In genomic region chr2:92754505-92755280, GRCm38 (mm10) we compare ENCODE assay signal across 28 mouse cellular contexts.
DNase-seq lines count a peak whose midpoint lies in the region; ATAC-seq lines count a peak whose summit lies in the region.
"Had no signal": no experiment of that assay in that cellular context is flagged by ENCODE, and none has a peak within 500 bp of the region (broad histone marks: within the 10 kb centered on the region; RNA-seq: fewer than 3 reads in every experiment).

No protein-coding gene starts in this region.

- no peaks in the 10 kb centered on the region; the same call in 1 of the 2 replicates for H3K4me1 ChIP-seq in forebrain, embryonic 11.5 days (replicated peaks; ENCODE audit: control insufficient read depth, insufficient read depth, low read length)
- H3K4me1 ChIP-seq in forebrain, embryonic 13.5 days = no peaks in the 10 kb centered on the region
- peaks cover 7% of the 10 kb centered on the region; the same call in 1 of the 2 replicates for H3K4me1 ChIP-seq in kidney, embryonic 16.5 days (ENCODE audit: insufficient read depth, low read length)
- H3K4me1 ChIP-seq: embryonic facial prominence, embryonic 15.5 days; intestine, embryonic 15.5 days; limb, embryonic 13.5 days had no signal

- H3K4me2 ChIP-seq in forebrain, embryonic 11.5 days (ENCODE audit: low read depth, low read length, severe bottlenecking) = no peak overlapping the region
- no peak overlapping the region for H3K4me2 ChIP-seq in forebrain, embryonic 13.5 days
- no peak overlapping the region for H3K4me2 ChIP-seq in kidney, embryonic 16.5 days (replicated peaks; ENCODE audit: low read depth, low read length)
- H3K4me2 ChIP-seq: embryonic facial prominence, embryonic 15.5 days; heart, embryonic 15.5 days; hindbrain, embryonic 13.5 days; intestine, embryonic 15.5 days; limb, embryonic 13.5 days; liver, embryonic 11.5 days; lung, embryonic 15.5 days; neural tube, embryonic 12.5 days had no signal

- DNase-seq in forebrain, embryonic 11.5 days (ENCODE audit: low spot score) = peak; percentile 13
- peak; percentile 58 for DNase-seq in heart, adult 11 months
- DNase-seq in heart, adult 9 months (ENCODE audit: low spot score in 2 of 2) = no peak
- peak; percentile 3 for DNase-seq in kidney, postnatal 10 days
- DNase-seq in brain, adult 2 months (ENCODE audit: low read depth, low spot score) = peak; percentile 62
- DNase-seq: adrenal gland, adult 2 months; adrenal gland, postnatal 36 days; cerebellum, adult 8-10 months; cerebellum, postnatal 25 days; heart, postnatal 36 days; kidney, adult 8-10 months; kidney, postnatal 14 days; thymus, postnatal 14 days had no signal

- H3K27me3 ChIP-seq in forebrain, embryonic 11.5 days (ENCODE audit: control insufficient read depth, insufficient read depth, low read length) = no peaks in the 10 kb centered on the region
- no peaks in the 10 kb centered on the region for H3K27me3 ChIP-seq in forebrain, embryonic 13.5 days
- no peaks in the 10 kb centered on the region for H3K27me3 ChIP-seq in kidney, embryonic 16.5 days (ENCODE audit: insufficient read depth, low read length)
- H3K27me3 ChIP-seq: embryonic facial prominence, embryonic 15.5 days; intestine, embryonic 15.5 days; limb, embryonic 13.5 days; lung, embryonic 15.5 days; neural tube, embryonic 12.5 days had no signal

- ATAC-seq in forebrain, embryonic 11.5 days (replicated peaks; ENCODE audit: low FRiP score) = no peak
- no peak for ATAC-seq in forebrain, embryonic 13.5 days
- ATAC-seq in kidney, embryonic 16.5 days (ENCODE audit: low FRiP score, low TSS enrichment) = no peak
- ATAC-seq: activated CD4-positive, CD25-positive, alpha-beta regulatory T cell, adult 4 months; intestine, embryonic 15.5 days had no signal

- H3K4me3 ChIP-seq in forebrain, embryonic 11.5 days (ENCODE audit: low read depth, low read length) = no peak overlapping the region
- no peak overlapping the region for H3K4me3 ChIP-seq in forebrain, embryonic 13.5 days
- no peak overlapping the region for H3K4me3 ChIP-seq in kidney, embryonic 16.5 days (ENCODE audit: low read length)
- H3K4me3 ChIP-seq: embryonic facial prominence, embryonic 10.5 days; embryonic facial prominence, embryonic 15.5 days; heart, embryonic 15.5 days; hindbrain, embryonic 13.5 days; intestine, embryonic 15.5 days; left cerebral cortex, adult 2 months; limb, embryonic 13.5 days; lung, embryonic 15.5 days; midbrain, embryonic 10.5 days; myocyte; neural tube, embryonic 12.5 days had no signal

- H3K9ac ChIP-seq in forebrain, embryonic 11.5 days (ENCODE audit: low read length) = no peak overlapping the region
- no peak overlapping the region for H3K9ac ChIP-seq in forebrain, embryonic 13.5 days
- no peak overlapping the region for H3K9ac ChIP-seq in kidney, embryonic 16.5 days (replicated peaks; ENCODE audit: low read length)
- H3K9ac ChIP-seq: embryonic facial prominence, embryonic 15.5 days; heart, embryonic 15.5 days; hindbrain, embryonic 13.5 days; intestine, embryonic 15.5 days; limb, embryonic 13.5 days; lung, embryonic 15.5 days; neural tube, embryonic 12.5 days had no signal

- 61% methylated on average over 10 of the region's 10 CpGs for WGBS in forebrain, embryonic 11.5 days
- 61% methylated on average over 10 of the region's 10 CpGs for WGBS in forebrain, embryonic 13.5 days
- WGBS in kidney, embryonic 16.5 days = 48% methylated on average over 10 of the region's 10 CpGs

- no peaks in the 10 kb centered on the region for H3K36me3 ChIP-seq in forebrain, embryonic 11.5 days (ENCODE audit: control insufficient read depth, insufficient read depth, low read length)
- no peaks in the 10 kb centered on the region for H3K36me3 ChIP-seq in forebrain, embryonic 13.5 days (ENCODE audit: poor library complexity, severe bottlenecking)
- no peaks in the 10 kb centered on the region for H3K36me3 ChIP-seq in kidney, embryonic 16.5 days (ENCODE audit: insufficient read depth, low read length)
- H3K36me3 ChIP-seq: embryonic facial prominence, embryonic 10.5 days; embryonic facial prominence, embryonic 15.5 days; heart, embryonic 15.5 days; hindbrain, embryonic 13.5 days; intestine, embryonic 15.5 days; limb, embryonic 13.5 days; lung, embryonic 15.5 days; midbrain, embryonic 10.5 days; neural tube, embryonic 12.5 days had no signal

- no peaks in the 10 kb centered on the region for H3K9me3 ChIP-seq in forebrain, embryonic 11.5 days (ENCODE audit: control insufficient read depth, low read length)
- H3K9me3 ChIP-seq in forebrain, embryonic 13.5 days (replicated peaks) = no peaks in the 10 kb centered on the region
- H3K9me3 ChIP-seq in kidney, embryonic 16.5 days (ENCODE audit: low read length) = no peaks in the 10 kb centered on the region
- H3K9me3 ChIP-seq: embryonic facial prominence, embryonic 10.5 days; embryonic facial prominence, embryonic 15.5 days; heart, embryonic 15.5 days; hindbrain, embryonic 13.5 days; intestine, embryonic 15.5 days; limb, embryonic 13.5 days; lung, embryonic 15.5 days; midbrain, embryonic 10.5 days; neural tube, embryonic 12.5 days had no signal

- H3K27ac ChIP-seq in forebrain, embryonic 11.5 days (ENCODE audit: low read depth, low read length) = no peak overlapping the region
- no peak overlapping the region for H3K27ac ChIP-seq in forebrain, embryonic 13.5 days
- no peak overlapping the region for H3K27ac ChIP-seq in kidney, embryonic 16.5 days (ENCODE audit: low read length)
- H3K27ac ChIP-seq: embryonic facial prominence, embryonic 10.5 days; embryonic facial prominence, embryonic 15.5 days; heart, embryonic 15.5 days; hindbrain, embryonic 13.5 days; intestine, embryonic 15.5 days; left cerebral cortex, adult 2 months; limb, embryonic 13.5 days; lung, embryonic 15.5 days; midbrain, embryonic 10.5 days; neural tube, embryonic 12.5 days had no signal

Comparison
In these comparisons a context has a peak if more than half of its experiments do, and no peak if none do; other contexts are left out.
1. DNase-seq: peak in forebrain, embryonic 11.5 days (single experiment), heart, adult 11 months (single experiment), kidney, postnatal 10 days (single experiment) and brain, adult 2 months (single experiment); none in heart, adult 9 months (0 of 2).